Mouse (Mus musculus) cerebellum, postnatal 14 days (tissue): ENCODE data around the gene Hexb.

Source experiments
- DNase-seq, 2 experiments: peaks; one replicate each; pipeline ENCODE4 v3.0.0; 2021; ENCODE audit warnings: mixed read lengths in 2 of 2

The Hexb gene

GRCm38 (mm10) chr13:97223856-97224255, 25.7 kb upstream of the Hexb start:
- DNase-seq = no peak

GRCm38 (mm10) chr13:97220022-97220421, 21.9 kb upstream of the Hexb start:
- no peak for DNase-seq

GRCm38 (mm10) chr13:97216196-97216595, 18.0 kb upstream of the Hexb start:
- DNase-seq = no peak

- DNase-seq = no peak
Observed at GRCm38 (mm10) chr13:97215563-97215962, 17.4 kb upstream of the Hexb start.

GRCm38 (mm10) chr13:97214583-97215268, 16.6 kb upstream of the Hexb start:
- no peak for DNase-seq

- no peak for DNase-seq
Observed at GRCm38 (mm10) chr13:97208500-97209010, 10.4 kb upstream of the Hexb start.

GRCm38 (mm10) chr13:97208112-97208478, 9.9 kb upstream of the Hexb start:
- DNase-seq = no peak

GRCm38 (mm10) chr13:97207472-97208111, 9.4 kb upstream of the Hexb start:
- DNase-seq = no peak

- no peak for DNase-seq
Observed at GRCm38 (mm10) chr13:97206046-97206445, 7.9 kb upstream of the Hexb start.

- DNase-seq = peak; percentile 85
Observed at GRCm38 (mm10) chr13:97205052-97205701, 7.0 kb upstream of the Hexb start.

- no peak for DNase-seq
Observed at GRCm38 (mm10) chr13:97201896-97202295, 3.7 kb upstream of the Hexb start.

- no peak for DNase-seq
Observed at GRCm38 (mm10) chr13:97201076-97201475, 2.9 kb upstream of the Hexb start.

- no peak for DNase-seq
Observed at GRCm38 (mm10) chr13:97199123-97199522, 966 bp upstream of the Hexb start.

GRCm38 (mm10) chr13:97196925-97197218, 1.3 kb downstream of the Hexb start:
- no peak for DNase-seq

GRCm38 (mm10) chr13:97196186-97196924, 1.8 kb downstream of the Hexb start:
- no peak for DNase-seq

- DNase-seq = peak; percentile 93 to 94
Observed at GRCm38 (mm10) chr13:97193420-97193819, 4.7 kb downstream of the Hexb start.

GRCm38 (mm10) chr13:97192649-97193048, 5.5 kb downstream of the Hexb start:
- DNase-seq = peak in 1 of 2 experiments; percentile 15

GRCm38 (mm10) chr13:97187693-97188092, 10.5 kb downstream of the Hexb start:
- no peak for DNase-seq

GRCm38 (mm10) chr13:97186346-97186745, 11.8 kb downstream of the Hexb start:
- DNase-seq = no peak

- DNase-seq = no peak
Observed at GRCm38 (mm10) chr13:97184656-97185055, 13.5 kb downstream of the Hexb start.

GRCm38 (mm10) chr13:97184168-97184567, 14.0 kb downstream of the Hexb start:
- no peak for DNase-seq

GRCm38 (mm10) chr13:97182821-97183220, 15.3 kb downstream of the Hexb start:
- peak; percentile 33 to 55 for DNase-seq

- no peak for DNase-seq
Observed at GRCm38 (mm10) chr13:97180113-97180828, 17.9 kb downstream of the Hexb start.
